Mouse (Mus musculus) liver, postnatal 0 days (tissue): ENCODE measurements around the gene Zfp933.

Experiments
- CTCF ChIP-seq: sonication (generic); IDR thresholded peaks from 2 replicates; pipeline ENCODE4 v1.5.1; 2016; ENCODE audit warnings: antibody characterized with exemption, low read depth
- EP300 ChIP-seq: IDR thresholded peaks from 2 replicates; pipeline ENCODE4 v1.6.1; 2016; ENCODE audit warnings: antibody characterized with exemption, low read depth, mild to moderate bottlenecking

DNA sequence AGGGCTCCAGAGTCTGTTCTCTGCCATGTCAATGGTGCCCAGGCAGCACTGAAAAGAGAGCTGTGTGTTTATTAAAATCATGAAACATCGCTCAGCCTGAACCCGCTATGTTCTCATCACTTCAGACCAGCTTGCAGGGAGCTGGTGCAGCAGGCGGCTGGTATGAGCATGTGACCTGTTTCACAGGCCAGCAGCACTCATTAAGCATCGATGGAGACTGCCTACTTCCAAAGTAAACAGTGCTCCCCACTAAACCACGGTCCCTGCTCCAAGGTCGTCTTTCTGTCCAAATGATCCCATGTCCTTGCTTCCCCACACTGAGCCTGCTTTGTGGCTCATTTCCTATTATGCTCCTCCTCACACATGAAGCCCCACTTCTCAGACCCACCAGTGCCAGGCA lies 42.2 kb upstream of the Zfp933 start:
- TF ChIP-seq CTCF = no peak
- TF ChIP-seq EP300 = no peak
